Mouse (Mus musculus) G1E (cell line): ENCODE results near the gene Lpgat1.

Source experiments
- CTCF ChIP-seq: IDR thresholded peaks from 2 replicates; pipeline ENCODE4 v1.5.1; 2012; ENCODE audit warnings: low read depth, low read length, inconsistent platforms, mixed read lengths
- GATA1 ChIP-seq: IDR thresholded peaks from 2 replicates; pipeline ENCODE4 v1.6.1; 2012; ENCODE audit warnings: borderline replicate concordance, low read length, inconsistent platforms, mixed read lengths
- GATA2 ChIP-seq: IDR thresholded peaks from 2 replicates; pipeline ENCODE4 v1.6.1; 2012; ENCODE audit warnings: low read depth, low read length, inconsistent platforms, borderline replicate concordance
- POLR2AphosphoS5 ChIP-seq: IDR thresholded peaks from 2 replicates; pipeline ENCODE4 v1.6.1; 2012; ENCODE audit warnings: low read depth, low read length, inconsistent platforms; ENCODE audit not compliant: insufficient replicate concordance

- TF ChIP-seq CTCF (no peak), POLR2AphosphoS5 (no peak), GATA1 (no peak), GATA2 (no peak)
These were observed 97.3 kb downstream of the Lpgat1 start for GRCm38 (mm10) chr1:191814935-191815334.
